ENCODE assay signal across 20 mouse cellular contexts in the genomic region with DNA sequence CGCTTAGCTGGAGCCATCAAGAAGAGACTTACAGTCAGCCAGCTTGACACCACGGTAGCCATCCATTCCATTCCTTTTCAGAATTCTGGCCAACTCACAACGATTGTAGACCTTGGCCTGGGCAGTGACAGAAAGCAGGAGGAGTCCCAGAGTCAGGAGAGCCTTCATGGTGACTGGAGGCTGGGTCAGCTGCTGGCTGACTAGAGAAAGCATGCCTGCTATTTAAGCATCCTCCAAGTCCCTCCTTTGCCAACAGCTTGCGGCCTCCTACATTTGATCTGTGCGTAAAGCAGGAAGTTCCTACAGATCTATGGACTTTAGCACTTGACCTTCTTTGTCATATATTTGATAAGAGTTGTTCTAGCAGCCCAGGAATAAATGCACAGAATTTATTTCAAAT. TPM values are rescaled to one million over a fixed set of nuclear protein-coding genes. Genes with fewer than 3 reads are reported as not detected.
A peak's percentile ranks its signal among the peaks of the same experiment; 100 is the strongest.
DNase-seq lines count a peak whose midpoint lies in the region; ATAC-seq lines count a peak whose summit lies in the region.
"Had no signal": no experiment of that assay in that cellular context is flagged by ENCODE, and none has a peak within 500 bp of the region (broad histone marks: within the 10 kb centered on the region; RNA-seq: fewer than 3 reads in every experiment).

Gene Lyz1 (minus strand): TSS at position 198 of the 400 bp plus-strand sequence.

- H3K9me3 ChIP-seq in intestine, embryonic 15.5 days: no peaks in the 10 kb centered on the region
- H3K9me3 ChIP-seq: embryonic facial prominence, embryonic 13.5 days; hindbrain, embryonic 10.5 days; limb, embryonic 13.5 days; liver, embryonic 15.5 days; megakaryocyte, embryonic 14.5 days; neural tube, embryonic 12.5 days; stomach, embryonic 15.5 days had no signal

- no peak within 1 kb of the TSS for H3K9ac ChIP-seq in intestine, embryonic 15.5 days
- H3K9ac ChIP-seq: embryonic facial prominence, embryonic 13.5 days; limb, embryonic 13.5 days; liver, embryonic 15.5 days; neural tube, embryonic 12.5 days; stomach, embryonic 15.5 days had no signal

- H3K4me3 ChIP-seq in intestine, embryonic 15.5 days (replicated peaks): no peak within 1 kb of the TSS
- H3K4me3 ChIP-seq: embryonic facial prominence, embryonic 13.5 days; hindbrain, embryonic 10.5 days; limb, embryonic 13.5 days; liver, embryonic 15.5 days; megakaryocyte, embryonic 14.5 days; neural tube, embryonic 12.5 days; stomach, embryonic 15.5 days had no signal

- no peak for ATAC-seq in intestine, embryonic 15.5 days
- 0 out of 2 replicates have a peak, but pooled peaks have one; percentile 54 for ATAC-seq in monocyte, adult 5-6 weeks (replicated peaks; ENCODE audit: insufficient number of reproducible peaks, low FRiP score, low TSS enrichment, poor library complexity, severe bottlenecking)
- ATAC-seq: activated CD4-positive, CD25-positive, alpha-beta regulatory T cell, adult 4 months; inflammation-experienced regulatory T-cells, adult 6 months had no signal

- no peaks in the 10 kb centered on the region for H3K36me3 ChIP-seq in intestine, embryonic 15.5 days
- H3K36me3 ChIP-seq: embryonic facial prominence, embryonic 13.5 days; hindbrain, embryonic 10.5 days; limb, embryonic 13.5 days; liver, embryonic 15.5 days; neural tube, embryonic 12.5 days; stomach, embryonic 15.5 days had no signal

- H3K27me3 ChIP-seq in intestine, embryonic 15.5 days (replicated peaks): no peaks in the 10 kb centered on the region
- H3K27me3 ChIP-seq: embryonic facial prominence, embryonic 13.5 days; limb, embryonic 13.5 days; liver, embryonic 15.5 days; neural tube, embryonic 12.5 days; stomach, embryonic 15.5 days had no signal

- no peak within 1 kb of the TSS for H3K4me2 ChIP-seq in intestine, embryonic 15.5 days (replicated peaks)
- H3K4me2 ChIP-seq: embryonic facial prominence, embryonic 13.5 days; limb, embryonic 13.5 days; liver, embryonic 15.5 days; neural tube, embryonic 12.5 days; stomach, embryonic 15.5 days had no signal

- H3K4me1 ChIP-seq in intestine, embryonic 15.5 days (replicated peaks): no peaks in the 10 kb centered on the region
- H3K4me1 ChIP-seq: embryonic facial prominence, embryonic 13.5 days; hindbrain, embryonic 10.5 days; limb, embryonic 13.5 days; liver, embryonic 15.5 days; neural tube, embryonic 12.5 days; stomach, embryonic 15.5 days had no signal

- no peak within 1 kb of the TSS for H3K27ac ChIP-seq in intestine, embryonic 15.5 days
- H3K27ac ChIP-seq: embryonic facial prominence, embryonic 13.5 days; hindbrain, embryonic 10.5 days; limb, embryonic 13.5 days; liver, embryonic 15.5 days; neural tube, embryonic 12.5 days; stomach, embryonic 15.5 days had no signal

- 51% methylated on average over 5 of the region's 5 CpGs for WGBS in intestine, embryonic 15.5 days

- no peak for DNase-seq in adrenal gland, adult 8-10 months
- DNase-seq in adrenal gland, postnatal 25 days: no peak
- DNase-seq in kidney, postnatal 4 days: peak; percentile 27 to 46
- no peak for DNase-seq in kidney, postnatal 25 days
- DNase-seq in ovary, adult 18-20 months (ENCODE audit: low spot score): no peak
- no peak for DNase-seq in layer of hippocampus, postnatal 25 days (ENCODE audit: extremely low spot score in 1 of 2, low spot score in 1 of 2)
- DNase-seq: cerebellum, adult 8-10 months; thymus, postnatal 4 days had no signal

RNA-seq across cellular contexts. Expression of gene Lyz1, which starts in this region (rescaled TPM):
- total RNA-seq in adrenal gland, adult 8-10 months (2022): 10 to 100 TPM; 13.9 to 37.6 (median 25.4) TPM
- total RNA-seq in adrenal gland, postnatal 25 days (2021): 3.0 and 4.6 TPM in 2 replicates
- 12.9 and 15.4 TPM in 2 replicates for polyA plus RNA-seq in intestine, embryonic 15.5 days (2015; fragmentation: Nextera tagmentation; extraction: Ambion mirVana)
- 19.1 to 44.2 TPM (median 37.4 TPM) in 3 replicates for total RNA-seq in monocyte, adult 5-6 weeks (2017)
- 1 to 10 TPM in 1 of 2 experiments, under 1 TPM in 1; 0.80 to 1.2 TPM for total RNA-seq in layer of hippocampus, postnatal 25 days (2021)
- total RNA-seq: midbrain, postnatal 0 days had no signal
- polyA plus RNA-seq: embryonic facial prominence, embryonic 13.5 days; hindbrain, embryonic 10.5 days; midbrain, postnatal 0 days; neural tube, embryonic 12.5 days had no signal

Comparison
In these comparisons a context has a peak if more than half of its experiments do, and no peak if none do; other contexts are left out.
1. DNase-seq: peak in kidney, postnatal 4 days (2 of 2); none in adrenal gland, adult 8-10 months (single experiment), adrenal gland, postnatal 25 days (single experiment), kidney, postnatal 25 days (0 of 2), ovary, adult 18-20 months (single experiment) and layer of hippocampus, postnatal 25 days (0 of 2).